Mouse (Mus musculus) stomach, embryonic 16.5 days (tissue): ENCODE measurements around the gene Eepd1. TPM values are rescaled to one million over a fixed set of nuclear protein-coding genes. Genes with fewer than 3 reads are reported as not detected.
A peak's percentile ranks its signal among the peaks of the same experiment; 100 is the strongest.
"Not testable (repeated sequence)": the region's sequence is repeated elsewhere in the genome, so short reads cannot be mapped to it uniquely, and the experiment has no call there.

Source experiments
- ATAC-seq: fragments of 200-750 bp; cut with Nextera tagmentation; 2 replicates; pipeline ENCODE4 v1.8.0; 2017; ENCODE audit warnings: moderate number of reproducible peaks, moderate TSS enrichment; ENCODE audit not compliant: insufficient read depth, low FRiP score
- H3K27ac ChIP-seq: fragments of 300-500 bp; sonication (generic); 2 replicates; pipeline ENCODE4 v1.5.1; 2014; ENCODE audit warnings: low read length
- H3K27me3 ChIP-seq: fragments of 300-500 bp; sonication (generic); 2 replicates; pipeline ENCODE4 v1.6.1; 2014; ENCODE audit warnings: low read length, control low read depth, mixed read lengths; ENCODE audit not compliant: control insufficient read depth, insufficient read depth
- H3K36me3 ChIP-seq: fragments of 300-500 bp; sonication (generic); 2 replicates; pipeline ENCODE4 v1.6.1; 2014; ENCODE audit warnings: low read length; ENCODE audit not compliant: control insufficient read depth, insufficient read depth
- H3K4me1 ChIP-seq: fragments of 300-500 bp; sonication (generic); 2 replicates; pipeline ENCODE4 v1.6.1; 2014; ENCODE audit warnings: low read length, control low read depth, mixed read lengths; ENCODE audit not compliant: control insufficient read depth, insufficient read depth
- H3K4me2 ChIP-seq: fragments of 300-500 bp; sonication (generic); 2 replicates; pipeline ENCODE4 v1.6.1; 2014; ENCODE audit warnings: low read depth, low read length, mixed read lengths
- H3K4me3 ChIP-seq: fragments of 300-500 bp; sonication (generic); replicated peaks from 2 replicates; pipeline ENCODE4 v1.5.1; 2014; ENCODE audit warnings: mild to moderate bottlenecking, low read length
- H3K9ac ChIP-seq: fragments of 300-500 bp; sonication (generic); 2 replicates; pipeline ENCODE4 v1.6.1; 2014; ENCODE audit warnings: low read length
- H3K9me3 ChIP-seq: fragments of 300-500 bp; sonication (generic); replicated peaks from 2 replicates; pipeline ENCODE4 v1.6.1; 2016; ENCODE audit warnings: low read length, control low read depth; ENCODE audit not compliant: control insufficient read depth
- WGBS: fragments of 180-500 bp; shearing (Covaris S2); extraction: QIAGEN DNeasy Blood & Tissue Kit; methylation state at CpG from one replicate; pipeline ENCODE4 v1.1.7; 2014; 5-methylcytosine and 5-hydroxymethylcytosine counted together
- polyA plus RNA-seq: library from polyadenylated mRNA; unstranded; fragments of >200 nt; fragmentation: Nextera tagmentation; extraction: Ambion mirVana; gene quantifications from 2 replicates; pipeline ENCODE4 v1.2.1, GENCODE M21; 2015

Eepd1 gene
- polyA plus RNA-seq: 14.9 and 16.0 TPM in 2 replicates

DNA sequence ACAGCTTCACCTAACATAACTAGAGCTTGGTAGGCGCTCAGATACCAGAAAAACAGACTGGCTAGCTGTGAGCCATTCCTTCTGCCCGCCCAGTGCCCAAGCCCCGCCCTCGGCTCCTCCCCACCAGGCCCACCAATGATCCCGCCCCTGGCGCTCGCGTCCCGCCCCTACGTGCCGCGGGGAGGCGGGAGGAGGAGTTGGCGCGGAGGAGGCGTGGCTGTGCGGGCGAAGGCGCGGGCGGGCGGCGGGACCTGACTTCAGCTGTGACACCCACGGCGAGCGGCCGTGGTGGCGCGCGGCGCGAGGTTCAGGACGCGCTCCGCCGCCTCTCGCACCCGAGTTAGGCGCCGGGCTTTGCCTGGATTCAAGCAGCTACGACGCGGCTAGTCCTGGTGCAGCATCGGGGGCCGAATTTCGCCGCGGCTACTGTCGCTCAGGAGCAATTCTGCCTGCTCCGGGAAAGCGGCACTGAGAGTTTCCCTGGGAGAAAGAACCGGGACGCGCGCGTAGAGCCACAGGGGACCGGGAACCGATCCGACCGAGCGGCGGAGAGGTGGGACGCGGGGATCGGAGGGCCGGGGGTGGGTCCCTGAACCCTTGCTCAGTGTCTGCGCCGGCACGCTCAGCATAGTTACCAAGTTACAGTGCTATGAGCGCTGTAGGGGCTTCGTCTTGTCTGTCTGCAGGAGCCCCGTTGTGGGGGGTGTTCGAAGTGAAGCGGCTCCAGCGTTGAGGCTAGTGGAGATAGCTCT lies at the start of gene Eepd1:
Gene Eepd1, plus strand, starts transcription at position 204 of the 752 bp plus-strand sequence.
- H3K4me3 ChIP-seq: peak within 1 kb of the TSS; percentile 79
- no peaks in the 10 kb centered on the region for H3K9me3 ChIP-seq
- under 1% methylated on average over 66 of the region's 75 CpGs for WGBS
- no peaks in the 10 kb centered on the region for H3K27me3 ChIP-seq
- H3K4me1 ChIP-seq: peaks cover 40% of the 10 kb centered on the region
- peak within 1 kb of the TSS; percentile 85 for H3K4me2 ChIP-seq
- peak; percentile 97 for ATAC-seq
- peak within 1 kb of the TSS; percentile 73 for H3K27ac ChIP-seq
- H3K9ac ChIP-seq: peak within 1 kb of the TSS; percentile 85
- H3K36me3 ChIP-seq: no peaks in the 10 kb centered on the region

DNA sequence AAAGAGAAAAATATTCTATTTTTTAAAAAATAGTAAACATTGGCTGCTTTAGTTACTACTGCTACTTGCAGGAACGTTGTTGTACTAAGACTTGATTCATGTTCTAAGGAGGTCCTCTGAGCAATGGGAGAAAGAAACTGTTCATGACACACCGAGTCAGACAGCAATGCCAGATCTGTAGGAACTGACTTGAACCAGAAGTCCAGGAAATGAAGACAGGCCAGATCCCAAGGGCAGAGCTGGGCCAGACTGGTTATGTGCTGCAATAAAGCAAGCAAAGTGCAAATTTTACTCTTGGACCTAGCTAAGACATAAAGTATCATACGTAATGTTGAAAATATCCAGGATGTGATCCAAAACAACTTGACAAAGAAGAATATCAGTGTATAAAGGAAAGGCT lies 42.5 kb upstream of the Eepd1 start:
- no peak for ATAC-seq

DNA sequence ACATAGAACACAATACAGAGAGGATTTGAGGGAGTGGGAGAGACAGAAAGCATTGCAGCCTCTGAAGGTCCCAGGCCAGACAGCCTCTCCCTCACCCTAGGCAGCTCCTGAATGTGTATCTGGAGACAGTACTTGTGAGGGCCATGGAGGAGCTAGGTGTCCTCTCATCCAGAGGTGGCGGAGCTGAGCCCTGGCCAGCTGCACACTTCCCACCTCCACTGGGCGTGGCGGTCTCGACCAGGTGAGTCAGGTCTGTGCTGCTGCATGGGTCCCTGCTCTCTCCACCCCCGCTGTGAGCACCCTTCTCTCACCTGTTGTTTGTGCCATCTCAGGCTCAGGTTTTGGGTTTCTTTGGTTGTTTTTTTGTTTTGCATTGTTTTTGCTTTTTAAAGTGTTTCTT lies 41.3 kb upstream of the Eepd1 start:
- not testable (repeated sequence) for H3K27me3 ChIP-seq, ATAC-seq, H3K4me1 ChIP-seq, H3K9ac ChIP-seq, H3K36me3 ChIP-seq, H3K27ac ChIP-seq, H3K4me2 ChIP-seq, H3K9me3 ChIP-seq, H3K4me3 ChIP-seq
- 80% methylated on average over 2 of the region's 5 CpGs for WGBS

More for the DNA sequence above, 42.5 kb upstream of the Eepd1 start:
- H3K9ac ChIP-seq: no peak overlapping the region
- no peaks in the 10 kb centered on the region for H3K36me3 ChIP-seq
- H3K27ac ChIP-seq: no peak overlapping the region
- H3K4me3 ChIP-seq: no peak overlapping the region
- H3K9me3 ChIP-seq: no peaks in the 10 kb centered on the region
- no peaks in the 10 kb centered on the region for H3K27me3 ChIP-seq
- no peak overlapping the region for H3K4me2 ChIP-seq
- no peaks in the 10 kb centered on the region; the same call in 1 of the 2 replicates for H3K4me1 ChIP-seq
- 75% methylated on average over 3 of the region's 3 CpGs for WGBS

DNA sequence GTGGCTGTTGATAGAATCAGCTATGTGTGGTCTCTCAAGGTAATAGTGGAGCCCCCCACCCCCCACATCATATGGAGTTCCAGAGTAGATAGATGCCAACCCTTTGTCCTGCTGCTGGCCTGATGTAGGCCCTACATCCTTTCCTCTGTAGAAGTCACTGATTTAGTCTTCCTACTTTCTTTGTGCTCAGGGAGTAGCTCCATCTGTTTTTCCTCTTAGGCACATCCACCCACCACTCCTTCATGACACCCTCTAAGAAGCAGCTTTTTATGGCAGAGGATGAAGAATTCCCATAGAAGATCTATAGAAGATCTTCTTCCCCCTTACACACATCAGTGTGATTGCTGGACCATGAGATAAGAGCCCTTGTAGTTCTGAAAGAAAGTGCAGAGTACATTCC lies 39.3 kb upstream of the Eepd1 start:
- Histone ChIP-seq H3K4me2 (no peak overlapping the region), H3K27me3 (no peaks in the 10 kb centered on the region), H3K9ac (no peak overlapping the region), H3K4me1 (no peaks in the 10 kb centered on the region), H3K36me3 (no peaks in the 10 kb centered on the region), H3K27ac (no peak overlapping the region), H3K9me3 (no peaks in the 10 kb centered on the region), H3K4me3 (no peak overlapping the region)
- no peak for ATAC-seq

DNA sequence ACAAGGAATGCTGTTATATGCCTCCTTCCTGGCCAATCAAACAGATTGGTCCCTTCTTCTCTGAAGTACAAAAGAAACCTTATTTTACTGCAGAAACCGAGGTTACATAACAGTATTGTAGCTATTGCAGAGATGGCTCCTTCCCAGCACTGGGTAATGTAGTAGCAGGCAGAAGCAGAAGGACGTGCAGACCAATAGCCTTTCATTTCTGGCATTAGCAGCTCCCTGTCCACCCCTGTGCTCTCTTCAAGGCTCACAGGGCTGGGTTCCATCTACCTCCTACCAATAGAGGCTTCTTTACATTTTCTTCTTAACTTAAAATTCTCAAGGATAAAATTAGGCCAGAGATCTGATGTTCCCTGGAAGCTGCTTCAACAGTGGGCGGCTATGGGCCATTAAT lies 38.3 kb upstream of the Eepd1 start:
- no peak for ATAC-seq
- no peak overlapping the region for H3K4me2 ChIP-seq
- H3K9me3 ChIP-seq: no peaks in the 10 kb centered on the region
- no peak overlapping the region for H3K27ac ChIP-seq
- no peaks in the 10 kb centered on the region for H3K36me3 ChIP-seq
- H3K4me3 ChIP-seq: no peak overlapping the region
- 71% methylated on average over 3 of the region's 3 CpGs for WGBS
- H3K4me1 ChIP-seq: no peaks in the 10 kb centered on the region
- H3K27me3 ChIP-seq: no peaks in the 10 kb centered on the region
- no peak overlapping the region for H3K9ac ChIP-seq

DNA sequence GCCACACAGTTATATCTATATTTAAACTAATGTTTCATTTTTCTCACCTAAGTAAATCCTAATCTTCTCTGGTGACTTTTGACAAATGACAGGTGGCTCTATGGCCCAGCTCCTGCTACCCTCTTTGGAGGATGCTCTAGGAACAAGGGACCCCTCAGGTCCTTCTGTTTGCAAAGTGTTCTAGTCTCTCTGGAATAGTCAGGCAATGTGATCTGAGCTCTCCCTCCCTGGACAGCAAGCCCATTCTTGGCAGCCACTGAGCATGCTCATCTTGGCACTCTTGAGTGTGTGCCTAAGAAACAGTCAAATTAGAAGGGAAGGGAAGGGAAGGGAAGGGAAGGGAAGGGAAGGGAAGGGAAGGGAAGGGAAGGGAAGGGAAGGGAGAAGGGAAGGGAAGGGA lies 37.8 kb upstream of the Eepd1 start:
- H3K9me3 ChIP-seq: no peaks in the 10 kb centered on the region
- no peaks in the 10 kb centered on the region for H3K27me3 ChIP-seq

DNA sequence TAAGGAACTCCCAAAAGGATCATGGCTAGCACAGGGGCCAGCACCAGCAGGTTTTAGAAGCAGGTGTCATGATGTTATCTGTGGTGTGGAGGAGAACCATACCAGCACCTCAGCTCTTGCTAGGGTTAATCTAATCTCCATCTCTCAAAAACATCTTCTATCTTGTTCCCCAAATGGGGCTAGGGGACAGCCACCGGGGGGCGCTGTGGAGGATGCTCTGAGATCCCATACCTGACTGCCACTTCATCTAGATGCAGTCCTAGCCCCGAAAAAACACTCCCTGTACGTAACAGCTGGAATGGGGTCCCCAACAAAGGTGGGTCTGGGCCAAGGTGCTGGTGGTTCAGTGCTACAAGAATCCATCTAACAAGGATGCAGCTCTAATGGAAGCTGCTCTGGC lies 31.0 kb upstream of the Eepd1 start:
- WGBS: 68% methylated on average over 4 of the region's 4 CpGs
- ATAC-seq: no peak
- no peaks in the 10 kb centered on the region for H3K27me3 ChIP-seq
- no peak overlapping the region for H3K4me2 ChIP-seq
- H3K27ac ChIP-seq: no peak overlapping the region
- H3K4me1 ChIP-seq: no peaks in the 10 kb centered on the region
- no peaks in the 10 kb centered on the region for H3K9me3 ChIP-seq
- H3K9ac ChIP-seq: no peak overlapping the region
- H3K36me3 ChIP-seq: no peaks in the 10 kb centered on the region
- H3K4me3 ChIP-seq: no peak overlapping the region

More for the DNA sequence above, 37.8 kb upstream of the Eepd1 start:
- Histone ChIP-seq H3K4me1 (no peaks in the 10 kb centered on the region), H3K9ac (no peak overlapping the region), H3K4me2 (no peak overlapping the region), H3K36me3 (no peaks in the 10 kb centered on the region), H3K4me3 (no peak overlapping the region), H3K27ac (no peak overlapping the region)
- no peak for ATAC-seq

DNA sequence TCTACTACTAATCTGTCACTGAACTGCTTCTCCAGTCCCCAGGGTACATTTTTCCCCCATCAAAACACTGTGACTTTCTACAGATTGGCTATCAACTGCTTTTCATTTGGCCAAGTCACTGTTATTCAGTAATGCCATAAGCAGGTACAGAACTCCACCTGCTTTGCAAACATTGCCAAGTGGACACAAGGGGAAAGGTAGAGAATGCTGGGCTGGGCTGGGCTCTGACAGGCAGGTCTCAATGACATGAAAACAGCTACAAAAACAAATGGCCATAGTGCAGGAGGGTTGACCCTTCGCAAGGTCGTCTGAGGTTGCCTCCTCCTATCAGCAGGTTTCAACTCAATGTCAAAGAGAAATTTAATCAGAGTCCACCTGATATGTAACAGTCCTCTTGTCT lies 26.3 kb upstream of the Eepd1 start:
- no peak overlapping the region for H3K4me2 ChIP-seq
- ATAC-seq: peak; percentile 88
- H3K9me3 ChIP-seq: no peaks in the 10 kb centered on the region
- 58% methylated on average over 2 of the region's 2 CpGs for WGBS
- no peaks in the 10 kb centered on the region for H3K4me1 ChIP-seq
- H3K27ac ChIP-seq: no peak overlapping the region
- H3K4me3 ChIP-seq: no peak overlapping the region
- H3K9ac ChIP-seq: no peak overlapping the region
- H3K27me3 ChIP-seq: no peaks in the 10 kb centered on the region
- no peaks in the 10 kb centered on the region for H3K36me3 ChIP-seq

DNA sequence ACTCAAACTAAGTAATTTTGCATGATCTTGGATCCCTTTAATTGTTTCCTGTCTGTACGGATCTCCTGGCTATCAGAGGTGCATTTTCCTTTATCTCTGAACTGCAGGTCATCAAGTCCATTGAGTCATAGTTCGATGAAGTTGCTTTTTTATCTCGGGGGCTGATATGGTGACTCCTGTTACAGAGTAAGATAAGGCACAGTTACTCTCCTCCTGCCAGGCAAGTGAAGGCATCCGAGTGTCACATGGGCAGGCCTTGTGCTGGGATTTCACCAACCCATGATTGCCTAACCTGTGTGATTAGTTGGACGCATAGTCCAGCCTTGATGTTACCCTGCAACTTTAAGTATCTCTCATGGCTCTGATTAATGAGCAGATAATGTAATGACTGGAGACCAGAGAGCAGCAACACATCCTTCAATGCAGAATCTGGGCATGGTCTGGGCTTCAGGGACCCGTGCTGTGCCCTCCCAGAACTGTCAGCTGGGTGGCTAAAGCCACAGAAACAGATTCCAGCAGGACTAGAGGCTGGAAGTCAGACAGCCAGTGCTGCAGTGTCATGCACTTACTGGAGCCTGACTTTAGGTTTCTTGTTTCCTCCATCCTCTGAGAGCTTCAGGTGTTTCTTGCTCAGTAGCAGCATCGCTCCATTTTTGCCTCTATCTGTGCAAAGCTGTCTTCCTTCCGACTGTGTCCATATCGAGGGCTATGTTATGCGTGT lies 20.4 kb upstream of the Eepd1 start:
- ATAC-seq: no peak
- Histone ChIP-seq H3K9me3 (no peaks in the 10 kb centered on the region), H3K4me3 (no peak overlapping the region), H3K27me3 (no peaks in the 10 kb centered on the region), H3K4me1 (no peaks in the 10 kb centered on the region), H3K36me3 (no peaks in the 10 kb centered on the region), H3K27ac (no peak overlapping the region), H3K4me2 (no peak overlapping the region), H3K9ac (no peak overlapping the region)
- 65% methylated on average over 10 of the region's 10 CpGs for WGBS
